Mouse (Mus musculus) liver, embryonic 12.5 days (tissue): Measurements from ENCODE around the gene Ide. TPM values are rescaled to one million over a fixed set of nuclear protein-coding genes. Genes with fewer than 3 reads are reported as not detected.

Source experiments
- ATAC-seq: fragments of 200-750 bp; cut with Nextera tagmentation; 2 replicates; pipeline ENCODE4 v1.8.0; 2017; ENCODE audit warnings: moderate number of reproducible peaks, mild to moderate bottlenecking, moderate library complexity
- H3K27ac ChIP-seq: fragments of 300-500 bp; sonication (generic); 2 replicates; pipeline ENCODE4 v1.5.1; 2016; ENCODE audit warnings: mild to moderate bottlenecking
- H3K27me3 ChIP-seq: fragments of 300-500 bp; sonication (generic); replicated peaks from 2 replicates; pipeline ENCODE4 v1.6.1; 2016; ENCODE audit warnings: mild to moderate bottlenecking, moderate library complexity
- H3K36me3 ChIP-seq: fragments of 300-500 bp; sonication (generic); 2 replicates; pipeline ENCODE4 v1.6.1; 2016; ENCODE audit warnings: mild to moderate bottlenecking, moderate library complexity
- H3K4me1 ChIP-seq: fragments of 300-500 bp; sonication (generic); 2 replicates; pipeline ENCODE4 v1.6.1; 2016
- H3K4me2 ChIP-seq: fragments of 300-500 bp; sonication (generic); 2 replicates; pipeline ENCODE4 v1.6.1; 2016; ENCODE audit warnings: mild to moderate bottlenecking, moderate library complexity
- H3K4me3 ChIP-seq: fragments of 300-500 bp; sonication (generic); 2 replicates; pipeline ENCODE4 v1.5.1; 2016; ENCODE audit warnings: mild to moderate bottlenecking, moderate library complexity
- H3K9ac ChIP-seq: fragments of 300-500 bp; sonication (generic); 2 replicates; pipeline ENCODE4 v1.6.1; 2016; ENCODE audit warnings: mild to moderate bottlenecking, moderate library complexity
- H3K9me3 ChIP-seq: fragments of 300-500 bp; sonication (generic); replicated peaks from 2 replicates; pipeline ENCODE4 v1.6.1; 2016; ENCODE audit warnings: mild to moderate bottlenecking, moderate library complexity
- WGBS: fragments of 180-500 bp; shearing (Covaris S2); methylation state at CpG from one replicate; pipeline ENCODE4 v1.1.7; 2016; ENCODE audit not compliant: insufficient replicate concordance; 5-methylcytosine and 5-hydroxymethylcytosine counted together
- polyA plus RNA-seq: library from polyadenylated mRNA; unstranded; fragments of >200 nt; fragmentation: Nextera tagmentation; extraction: Ambion mirVana; gene quantifications from 2 replicates; pipeline ENCODE4 v1.2.1, GENCODE M21; 2016

The Ide gene
- polyA plus RNA-seq, 1 experiment from 2014 or later: 54.2 TPM

DNA sequence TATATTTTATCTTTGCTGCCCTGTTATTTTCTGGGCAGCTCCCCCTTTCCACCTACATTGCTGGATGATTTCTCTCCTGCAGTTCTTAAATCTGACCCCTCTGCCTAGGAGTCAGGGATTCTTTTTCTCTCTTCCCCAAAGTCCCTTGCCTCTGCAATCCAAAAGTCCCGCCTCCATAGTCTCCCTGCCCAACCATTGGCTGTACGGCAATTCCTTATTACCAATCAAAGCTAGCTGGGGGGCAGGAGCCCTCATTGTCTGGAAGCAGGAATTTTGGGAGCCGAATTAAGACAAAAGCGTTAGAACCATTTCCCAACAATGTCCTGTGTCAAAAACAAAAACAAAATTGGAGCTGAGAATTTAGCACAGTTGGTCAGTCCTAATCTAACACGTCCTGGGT, 24.9 kb upstream of the Ide start:
- Histone ChIP-seq H3K9me3 (no peaks in the 10 kb centered on the region), H3K27ac (no peak overlapping the region), H3K36me3 (no peaks in the 10 kb centered on the region), H3K4me1 (peaks cover 15% of the 10 kb centered on the region), H3K27me3 (no peaks in the 10 kb centered on the region), H3K9ac (no peak overlapping the region), H3K4me2 (no peak overlapping the region), H3K4me3 (no peak overlapping the region)
- 45% methylated on average over 5 of the region's 5 CpGs for WGBS
- no peak for ATAC-seq

DNA sequence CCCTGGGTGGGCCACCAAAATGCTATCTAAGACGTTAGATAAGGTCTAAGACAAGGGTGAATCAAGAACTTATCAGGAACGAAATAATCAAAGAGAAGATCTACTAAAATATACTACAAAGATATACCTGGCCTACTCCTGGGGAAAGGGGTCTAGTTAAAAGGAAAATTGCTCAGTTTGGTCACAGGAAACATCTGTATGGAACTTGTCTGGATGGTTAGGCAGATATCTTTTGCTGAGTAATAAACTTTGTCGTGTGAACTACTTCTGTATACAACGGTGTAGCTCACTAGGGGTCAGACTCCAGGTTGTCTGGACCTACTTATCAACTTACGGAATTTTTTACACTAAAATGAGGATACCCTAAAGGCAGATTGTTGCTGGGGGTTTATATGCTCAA, 22.4 kb upstream of the Ide start:
- Histone ChIP-seq H3K9me3 (no peaks in the 10 kb centered on the region), H3K36me3 (no peaks in the 10 kb centered on the region), H3K27me3 (no peaks in the 10 kb centered on the region), H3K4me1 (peaks cover 18% of the 10 kb centered on the region), H3K4me3 (no peak overlapping the region), H3K4me2 (no peak overlapping the region), H3K27ac (no peak overlapping the region), H3K9ac (no peak overlapping the region)
- 24% methylated on average over 5 of the region's 5 CpGs for WGBS
- no peak for ATAC-seq

DNA sequence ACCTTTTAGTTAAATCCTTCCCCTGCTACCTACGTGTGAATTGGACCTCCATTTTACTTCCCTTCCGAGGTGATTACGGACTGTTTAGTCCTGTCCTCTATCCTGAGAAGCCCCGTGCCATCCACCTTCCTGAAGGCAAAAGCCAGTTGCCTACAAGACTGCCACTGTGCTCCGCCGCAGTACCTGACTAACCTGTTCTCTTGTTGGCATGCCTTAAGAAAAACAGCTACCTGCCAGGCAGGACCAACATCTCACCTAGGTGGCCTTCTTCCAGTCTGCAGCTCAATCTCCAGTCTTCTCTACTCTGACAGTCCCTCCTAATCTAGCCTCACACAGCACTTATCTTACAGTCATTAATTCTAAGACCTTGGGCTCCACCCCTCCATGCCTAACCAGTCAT, 15.7 kb upstream of the Ide start:
- Histone ChIP-seq H3K4me2 (no peak overlapping the region), H3K4me1 (peaks cover 12% of the 10 kb centered on the region), H3K9me3 (peaks cover 6% of the 10 kb centered on the region; the same call in 1 of the 2 replicates), H3K27ac (no peak overlapping the region), H3K4me3 (no peak overlapping the region), H3K27me3 (no peaks in the 10 kb centered on the region), H3K36me3 (peaks cover 18% of the 10 kb centered on the region), H3K9ac (no peak overlapping the region)
- no peak for ATAC-seq
- 84% methylated on average over 6 of the region's 6 CpGs for WGBS

DNA sequence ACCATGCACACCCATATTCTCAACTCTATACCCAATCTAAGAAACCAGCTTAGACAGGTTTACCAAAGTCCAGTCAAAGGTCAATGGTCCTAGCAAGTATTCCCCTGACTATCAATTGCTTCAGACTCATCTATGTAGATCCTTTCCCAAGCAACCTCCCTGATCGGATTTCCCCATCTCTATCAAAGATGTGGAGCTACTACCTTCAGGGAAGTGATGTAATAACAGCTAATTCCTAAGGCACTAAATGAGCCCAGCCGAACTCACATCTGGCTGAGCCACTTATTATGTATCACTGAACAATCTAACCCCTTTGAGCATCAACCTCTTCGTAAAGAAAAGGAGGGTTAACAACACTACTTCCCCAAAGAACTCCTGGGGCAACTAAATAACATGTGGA, 15.1 kb upstream of the Ide start:
- Histone ChIP-seq H3K27ac (no peak overlapping the region), H3K4me1 (peaks cover 12% of the 10 kb centered on the region), H3K27me3 (no peaks in the 10 kb centered on the region), H3K9ac (no peak overlapping the region), H3K36me3 (peaks cover 18% of the 10 kb centered on the region), H3K4me2 (no peak overlapping the region), H3K4me3 (no peak overlapping the region), H3K9me3 (peaks cover 6% of the 10 kb centered on the region; the same call in 1 of the 2 replicates)
- WGBS: 83% methylated on average over 3 of the region's 3 CpGs
- no peak for ATAC-seq

DNA sequence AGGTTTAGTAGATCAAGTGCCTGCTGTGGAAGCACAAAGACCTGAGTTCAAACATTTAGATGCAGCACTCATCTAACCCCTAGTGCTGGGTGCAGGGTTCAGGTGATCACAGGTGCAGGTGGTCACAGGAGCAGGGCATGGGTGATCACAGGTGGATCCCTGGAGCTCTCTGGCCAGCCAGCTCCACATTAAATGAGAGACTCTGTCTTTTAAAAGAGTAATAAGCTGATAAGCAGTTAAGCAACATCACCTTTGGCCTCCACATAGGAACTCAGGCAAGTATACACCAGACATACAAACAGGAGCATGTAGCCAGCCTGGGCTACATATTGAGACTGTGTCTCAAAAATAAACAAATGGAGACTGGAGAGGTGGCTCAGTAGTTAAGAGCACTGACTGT, 11.3 kb upstream of the Ide start:
- no peak overlapping the region for H3K9ac ChIP-seq
- H3K36me3 ChIP-seq: peaks cover 18% of the 10 kb centered on the region
- peaks cover 9% of the 10 kb centered on the region for H3K4me1 ChIP-seq
- H3K4me2 ChIP-seq: no peak overlapping the region
- H3K27me3 ChIP-seq: no peaks in the 10 kb centered on the region
- no peak overlapping the region for H3K27ac ChIP-seq
- no peak for ATAC-seq
- peaks cover 6% of the 10 kb centered on the region; the same call in 1 of the 2 replicates for H3K9me3 ChIP-seq
- H3K4me3 ChIP-seq: no peak overlapping the region

DNA sequence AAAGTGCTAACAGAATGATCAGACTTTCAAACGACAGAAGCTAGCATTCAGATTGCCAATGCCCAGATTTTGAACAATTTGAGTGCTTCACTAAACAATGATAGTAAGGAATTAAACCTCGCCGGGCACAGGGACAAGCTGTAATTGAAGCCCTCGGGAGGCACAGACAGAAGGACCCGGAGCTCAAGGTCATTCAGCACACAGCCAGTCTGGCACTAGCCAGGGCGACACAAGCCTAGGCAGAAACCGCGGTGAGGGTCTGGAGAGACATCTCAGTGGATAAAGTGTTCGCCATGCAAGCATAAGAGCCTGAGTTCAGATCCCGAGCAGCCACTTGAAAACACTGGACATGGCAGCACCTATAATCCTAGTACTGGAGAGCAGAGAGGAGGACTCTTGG, 10.7 kb upstream of the Ide start:
- ATAC-seq: no peak
- WGBS: 80% methylated on average over 10 of the region's 10 CpGs
- Histone ChIP-seq H3K27me3 (no peaks in the 10 kb centered on the region), H3K4me2 (no peak overlapping the region), H3K9ac (no peak overlapping the region), H3K9me3 (peaks cover 6% of the 10 kb centered on the region; the same call in 1 of the 2 replicates), H3K36me3 (peaks cover 18% of the 10 kb centered on the region), H3K4me1 (peaks cover 3% of the 10 kb centered on the region; the same call in 1 of the 2 replicates), H3K4me3 (no peak overlapping the region), H3K27ac (no peak overlapping the region)

DNA sequence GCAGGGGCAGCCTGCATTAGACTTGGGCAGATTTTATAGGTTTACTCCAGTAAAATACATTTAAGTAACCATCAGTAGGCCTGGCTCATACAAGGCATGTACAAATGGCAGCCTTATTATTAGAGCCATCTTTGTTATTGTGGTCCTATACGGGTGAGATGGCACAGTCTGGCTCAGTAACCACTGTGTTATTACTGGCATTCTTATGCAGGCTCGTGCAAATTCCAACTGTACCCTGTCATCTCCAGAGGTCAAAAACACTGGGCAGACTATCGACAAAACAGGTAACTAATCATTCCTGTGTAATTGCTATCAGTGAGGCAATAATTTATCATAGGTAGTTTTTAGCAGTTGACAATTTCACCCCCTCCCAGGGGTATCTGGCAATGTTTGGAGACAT, 8.6 kb upstream of the Ide start:
- Histone ChIP-seq H3K36me3 (peaks cover 2% of the 10 kb centered on the region; the same call in 1 of the 2 replicates), H3K9ac (no peak overlapping the region), H3K4me3 (no peak overlapping the region), H3K4me2 (no peak overlapping the region), H3K27me3 (no peaks in the 10 kb centered on the region), H3K4me1 (no peaks in the 10 kb centered on the region), H3K27ac (no peak overlapping the region), H3K9me3 (no peaks in the 10 kb centered on the region)
- WGBS: 74% methylated on average over 3 of the region's 3 CpGs
- no peak for ATAC-seq

DNA sequence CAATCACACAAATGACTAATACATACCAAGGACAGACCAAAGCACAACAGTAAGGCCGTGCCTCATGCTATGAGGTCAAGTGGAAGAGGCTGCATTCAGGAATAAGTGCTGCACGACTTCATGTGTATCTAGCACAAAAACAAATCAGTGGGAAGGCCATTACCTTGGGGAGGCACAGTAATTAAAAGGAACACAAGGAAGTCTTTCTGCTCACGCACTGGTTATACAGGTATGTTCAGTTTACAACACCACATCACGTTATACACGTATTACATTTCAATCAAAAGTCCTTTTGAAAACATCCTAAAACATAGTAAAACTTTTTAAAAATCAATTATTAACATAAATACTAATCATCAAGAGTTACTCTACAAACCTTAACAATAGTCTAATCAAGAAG, 6.2 kb upstream of the Ide start:
- no peaks in the 10 kb centered on the region for H3K27me3 ChIP-seq
- no peak overlapping the region for H3K4me2 ChIP-seq
- H3K4me1 ChIP-seq: peaks cover 8% of the 10 kb centered on the region; the same call in 1 of the 2 replicates
- ATAC-seq: no peak
- WGBS: 84% methylated on average over 5 of the region's 5 CpGs
- no peak overlapping the region for H3K9ac ChIP-seq
- no peaks in the 10 kb centered on the region for H3K9me3 ChIP-seq
- H3K4me3 ChIP-seq: no peak overlapping the region
- no peak overlapping the region for H3K27ac ChIP-seq
- H3K36me3 ChIP-seq: no peaks in the 10 kb centered on the region; the same call in 1 of the 2 replicates

DNA sequence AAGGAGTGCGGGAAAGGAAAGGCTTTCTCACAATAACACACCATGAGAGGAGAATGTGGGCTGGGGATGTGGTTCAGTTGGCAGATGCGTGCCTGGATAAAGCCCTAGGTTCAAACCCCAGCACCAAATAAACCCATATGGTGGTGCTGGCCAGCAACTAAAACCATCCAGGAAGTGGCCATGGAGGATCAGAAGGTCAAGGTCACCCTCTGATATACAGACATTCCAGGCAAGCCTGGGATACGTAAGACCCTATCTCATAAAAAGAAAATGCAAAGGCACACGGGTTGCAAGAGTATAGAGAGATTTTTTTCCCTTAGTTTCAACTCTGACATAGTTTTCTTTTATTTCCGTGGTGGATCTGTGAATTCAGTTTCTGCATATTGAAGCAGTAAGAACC, 3.3 kb upstream of the Ide start:
- H3K4me2 ChIP-seq: no peak overlapping the region
- ATAC-seq: no peak
- no peak overlapping the region for H3K27ac ChIP-seq
- H3K9ac ChIP-seq: no peak overlapping the region
- no peaks in the 10 kb centered on the region for H3K9me3 ChIP-seq
- 59% methylated on average over 5 of the region's 5 CpGs for WGBS
- H3K4me1 ChIP-seq: peaks cover 20% of the 10 kb centered on the region
- H3K27me3 ChIP-seq: no peaks in the 10 kb centered on the region
- H3K4me3 ChIP-seq: no peak overlapping the region
- H3K36me3 ChIP-seq: no peaks in the 10 kb centered on the region; the same call in 1 of the 2 replicates

DNA sequence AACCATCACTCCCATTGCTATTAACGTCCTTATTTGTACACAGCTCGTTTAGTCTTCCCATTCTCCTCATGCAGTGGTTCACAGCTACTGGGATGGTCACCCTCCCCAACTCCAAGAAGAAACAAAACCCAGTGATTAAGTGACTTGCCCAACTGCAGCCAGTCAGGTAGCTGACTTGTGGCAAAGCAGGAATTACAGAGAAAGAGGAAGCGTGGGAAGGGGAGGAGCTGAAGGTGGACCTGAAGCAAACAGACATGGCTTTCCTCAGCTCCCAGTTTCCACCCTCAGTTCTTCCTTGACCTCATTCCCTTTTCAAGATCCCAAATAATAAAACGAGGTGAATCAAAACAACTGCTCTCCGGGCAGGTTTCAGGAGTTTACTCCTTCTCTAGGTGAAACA, 2.8 kb upstream of the Ide start:
- Histone ChIP-seq H3K9me3 (no peaks in the 10 kb centered on the region), H3K9ac (no peak overlapping the region), H3K4me3 (no peak overlapping the region), H3K4me2 (no peak overlapping the region), H3K27ac (no peak overlapping the region), H3K27me3 (no peaks in the 10 kb centered on the region), H3K4me1 (peaks cover 20% of the 10 kb centered on the region), H3K36me3 (no peaks in the 10 kb centered on the region; the same call in 1 of the 2 replicates)
- no peak for ATAC-seq
- 56% methylated on average over 5 of the region's 5 CpGs for WGBS

DNA sequence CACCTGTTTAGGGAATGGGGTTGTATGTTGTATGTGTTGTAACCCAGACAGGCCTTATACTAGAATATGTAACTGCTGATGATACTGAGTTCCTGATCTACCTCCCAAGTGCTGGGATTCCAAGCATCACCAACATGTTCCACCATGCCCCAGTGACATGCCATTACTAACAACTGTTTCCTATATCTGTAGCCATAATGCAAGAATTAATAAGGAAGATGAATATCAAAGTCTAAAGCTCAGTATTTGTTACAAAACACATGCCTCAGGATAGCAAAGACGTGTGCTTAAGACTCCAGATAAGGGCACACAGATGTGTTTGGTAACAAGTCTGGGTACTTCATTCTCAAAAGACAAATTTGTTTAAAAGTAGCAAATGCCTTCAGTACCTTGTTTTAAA, 2.3 kb downstream of the Ide start:
- ATAC-seq: no peak

DNA sequence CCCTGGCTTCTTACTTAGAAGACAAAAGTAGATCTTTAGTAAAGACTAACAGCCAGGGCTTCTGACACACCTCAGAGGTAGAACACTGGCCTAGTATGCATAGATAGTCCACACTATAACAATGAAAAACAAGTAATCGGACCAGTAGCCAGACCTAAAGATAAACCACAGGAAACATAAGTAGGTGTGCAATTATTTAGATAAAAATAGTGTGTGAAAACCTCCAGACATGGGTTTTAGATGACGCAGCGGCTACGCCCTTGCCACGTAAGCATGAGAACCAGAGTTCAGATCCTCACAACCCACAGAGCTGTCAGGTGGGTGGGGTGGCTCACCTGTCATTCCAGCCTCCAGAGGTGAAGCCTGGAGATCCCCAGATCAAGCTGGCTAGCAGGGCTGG, 4.3 kb downstream of the Ide start:
- Histone ChIP-seq H3K9ac (no peak overlapping the region), H3K4me3 (no peak overlapping the region), H3K9me3 (no peaks in the 10 kb centered on the region), H3K27ac (no peak overlapping the region), H3K4me2 (0 out of 2 replicates have a peak overlapping the region, but pooled peaks have one; percentile 6), H3K4me1 (peaks cover 33% of the 10 kb centered on the region), H3K27me3 (no peaks in the 10 kb centered on the region), H3K36me3 (peaks cover 21% of the 10 kb centered on the region)
- WGBS: 33% methylated on average over 5 of the region's 5 CpGs
- peak; percentile 35; the same call in 1 of the 2 replicates for ATAC-seq

More for the DNA sequence above, 2.3 kb downstream of the Ide start:
- Histone ChIP-seq H3K4me1 (peaks cover 37% of the 10 kb centered on the region), H3K27me3 (no peaks in the 10 kb centered on the region), H3K9me3 (no peaks in the 10 kb centered on the region), H3K9ac (no peak overlapping the region), H3K36me3 (peaks cover 3% of the 10 kb centered on the region; the same call in 1 of the 2 replicates), H3K4me3 (no peak overlapping the region), H3K27ac (no peak overlapping the region), H3K4me2 (no peak overlapping the region)
- 43% methylated on average over 1 of the region's 1 CpGs for WGBS

DNA sequence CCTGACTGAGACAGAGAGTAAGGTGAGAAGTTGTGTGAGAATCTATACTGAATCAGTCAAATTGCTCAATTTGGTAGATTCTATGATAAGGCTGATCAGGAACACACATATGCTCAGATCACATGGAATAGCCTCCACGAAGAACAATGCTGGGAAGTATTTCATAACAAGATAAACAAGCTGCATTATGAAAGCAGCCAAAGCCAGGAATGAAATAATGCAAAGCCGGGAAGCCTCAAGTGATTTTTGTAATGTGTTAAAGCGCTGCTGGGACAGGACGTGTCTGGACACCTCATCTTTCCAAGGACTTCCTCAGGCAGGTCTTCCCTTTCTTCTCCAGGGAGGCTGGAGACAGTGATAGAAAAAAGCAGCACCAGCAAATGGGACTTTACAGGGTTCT, 4.9 kb downstream of the Ide start:
- 73% methylated on average over 4 of the region's 4 CpGs for whole genome bisulfite sequencing
- Histone ChIP-seq H3K27me3 (no peaks in the 10 kb centered on the region), H3K4me1 (peaks cover 29% of the 10 kb centered on the region), H3K27ac (no peak overlapping the region), H3K4me2 (0 out of 2 replicates have a peak overlapping the region, but pooled peaks have one; percentile 6), H3K9ac (no peak overlapping the region), H3K9me3 (no peaks in the 10 kb centered on the region), H3K4me3 (no peak overlapping the region), H3K36me3 (peaks cover 27% of the 10 kb centered on the region)
- ATAC-seq: no peak
